Mouse (Mus musculus): ENCODE results near the gene Itih4.

DNA sequence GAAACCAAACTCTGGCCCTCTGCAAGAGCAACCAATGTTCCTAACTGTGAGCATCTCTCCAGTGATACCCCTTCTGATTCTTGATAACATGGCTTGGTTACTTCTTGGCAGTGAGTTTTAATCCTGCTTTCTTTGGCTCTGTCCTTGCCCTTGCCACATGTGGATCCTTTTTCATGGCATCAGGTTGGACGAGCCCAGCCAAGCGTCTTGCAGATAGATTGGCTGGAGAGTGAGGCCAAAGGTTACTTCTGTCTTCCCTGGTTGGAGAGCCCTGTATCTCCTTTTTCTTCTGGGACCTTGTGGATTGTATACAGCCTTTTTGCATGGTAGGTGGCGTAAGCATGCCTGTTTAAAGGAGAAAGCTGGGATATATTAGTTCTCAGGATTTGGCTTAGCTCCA, 42.6 kb upstream of the Itih4 start:
- TF ChIP-seq CTCF (IDR thresholded peaks at IDR 0.05; ENCODE audit: low read depth, low read length): no peak
- no peak for TF ChIP-seq POLR2A (IDR thresholded peaks at IDR 0.05; ENCODE audit: insufficient read depth, low read length)
- TF ChIP-seq EP300 (IDR thresholded peaks at IDR 0.05; ENCODE audit: insufficient read depth, low read depth, low read length): no peak
